Mouse (Mus musculus): ENCODE measurements around the gene Dnajb12. TPM values are rescaled to one million over a fixed set of nuclear protein-coding genes. Genes with fewer than 3 reads are reported as not detected.
A peak's percentile ranks its signal among the peaks of the same experiment; 100 is the strongest.

Gene Dnajb12
- polyA plus RNA-seq, 1 experiment from 2014 or later: 29.8 TPM

GRCm38 (mm10) chr10:59938662-59939061 lies 59.3 kb downstream of the Dnajb12 start:
- Histone ChIP-seq H3K4me1 (ENCODE audit: control insufficient read depth, insufficient read depth, low read length) (peaks cover 16% of the 10 kb centered on the region), H3K4me3 (ENCODE audit: low read depth, low read length) (no peak overlapping the region), H3K27ac (ENCODE audit: low read length) (no peak overlapping the region), H3K4me2 (replicated peaks; ENCODE audit: low read depth, low read length) (no peak overlapping the region), H3K27me3 (ENCODE audit: control insufficient read depth, insufficient read depth, low read length) (no peaks in the 10 kb centered on the region), H3K9ac (replicated peaks; ENCODE audit: low read depth, low read length) (no peak overlapping the region), H3K9me3 (ENCODE audit: control insufficient read depth, low read depth, low read length) (no peaks in the 10 kb centered on the region), H3K36me3 (ENCODE audit: control insufficient read depth, insufficient read depth, low read length) (no peaks in the 10 kb centered on the region)
- ATAC-seq (ENCODE audit: insufficient number of reproducible peaks, insufficient read depth, low FRiP score, low read depth): no peak
- WGBS: 82% methylated on average over 5 of the region's 5 CpGs

GRCm38 (mm10) chr10:59939081-59939480 lies 59.7 kb downstream of the Dnajb12 start:
- Histone ChIP-seq H3K27me3 (ENCODE audit: control insufficient read depth, insufficient read depth, low read length) (no peaks in the 10 kb centered on the region), H3K9me3 (ENCODE audit: control insufficient read depth, low read depth, low read length) (no peaks in the 10 kb centered on the region), H3K9ac (replicated peaks; ENCODE audit: low read depth, low read length) (no peak overlapping the region), H3K4me2 (replicated peaks; ENCODE audit: low read depth, low read length) (no peak overlapping the region), H3K27ac (ENCODE audit: low read length) (no peak overlapping the region), H3K4me1 (ENCODE audit: control insufficient read depth, insufficient read depth, low read length) (peaks cover 17% of the 10 kb centered on the region), H3K36me3 (ENCODE audit: control insufficient read depth, insufficient read depth, low read length) (no peaks in the 10 kb centered on the region), H3K4me3 (ENCODE audit: low read depth, low read length) (no peak overlapping the region)
- ATAC-seq (ENCODE audit: insufficient number of reproducible peaks, insufficient read depth, low FRiP score, low read depth): no peak
- 70% methylated on average over 1 of the region's 1 CpGs for WGBS

- peaks cover 13% of the 10 kb centered on the region for H3K4me1 ChIP-seq (ENCODE audit: control insufficient read depth, insufficient read depth, low read length)
- no peaks in the 10 kb centered on the region for H3K27me3 ChIP-seq (ENCODE audit: control insufficient read depth, insufficient read depth, low read length)
- 39% methylated on average over 21 of the region's 21 CpGs for WGBS
- peak overlapping the region; percentile 49 for H3K4me2 ChIP-seq (replicated peaks; ENCODE audit: low read depth, low read length)
- H3K9me3 ChIP-seq (ENCODE audit: control insufficient read depth, low read depth, low read length): no peaks in the 10 kb centered on the region
- no peaks in the 10 kb centered on the region for H3K36me3 ChIP-seq (ENCODE audit: control insufficient read depth, insufficient read depth, low read length)
- no peak for ATAC-seq (ENCODE audit: insufficient number of reproducible peaks, insufficient read depth, low FRiP score, low read depth)
- no peak overlapping the region for H3K27ac ChIP-seq (ENCODE audit: low read length)
- peak overlapping the region; percentile 14; the same call in 1 of the 2 replicates for H3K9ac ChIP-seq (replicated peaks; ENCODE audit: low read depth, low read length)
- peak overlapping the region; percentile 16 for H3K4me3 ChIP-seq (ENCODE audit: low read depth, low read length)
Observed at GRCm38 (mm10) chr10:59942281-59942846, 63.0 kb downstream of the Dnajb12 start.

- peak overlapping the region; percentile 3; the same call in 1 of the 2 replicates for H3K27ac ChIP-seq (ENCODE audit: low read length)
Observed at GRCm38 (mm10) chr10:59942847-59943420, 63.6 kb downstream of the Dnajb12 start.

GRCm38 (mm10) chr10:59943421-59943989 lies 64.1 kb downstream of the Dnajb12 start:
- H3K36me3 ChIP-seq (ENCODE audit: control insufficient read depth, insufficient read depth, low read length): no peaks in the 10 kb centered on the region
- H3K9me3 ChIP-seq (ENCODE audit: control insufficient read depth, low read depth, low read length): no peaks in the 10 kb centered on the region
- no peaks in the 10 kb centered on the region for H3K27me3 ChIP-seq (ENCODE audit: control insufficient read depth, insufficient read depth, low read length)
- H3K27ac ChIP-seq (ENCODE audit: low read length): peak overlapping the region; percentile 3; the same call in 1 of the 2 replicates
- peak; percentile 79 for ATAC-seq (ENCODE audit: insufficient number of reproducible peaks, insufficient read depth, low FRiP score, low read depth)
- no peak overlapping the region for H3K9ac ChIP-seq (replicated peaks; ENCODE audit: low read depth, low read length)
- peak overlapping the region; percentile 49 for H3K4me2 ChIP-seq (replicated peaks; ENCODE audit: low read depth, low read length)
- peak overlapping the region; percentile 16; the same call in 1 of the 2 replicates for H3K4me3 ChIP-seq (ENCODE audit: low read depth, low read length)
- WGBS: 35% methylated on average over 13 of the region's 13 CpGs
- peaks cover 13% of the 10 kb centered on the region for H3K4me1 ChIP-seq (ENCODE audit: control insufficient read depth, insufficient read depth, low read length)

More at GRCm38 (mm10) chr10:59942847-59943420, 63.6 kb downstream of the Dnajb12 start:
- H3K4me1 ChIP-seq (ENCODE audit: control insufficient read depth, insufficient read depth, low read length): peaks cover 13% of the 10 kb centered on the region
- H3K27me3 ChIP-seq (ENCODE audit: control insufficient read depth, insufficient read depth, low read length): no peaks in the 10 kb centered on the region
- H3K4me2 ChIP-seq (replicated peaks; ENCODE audit: low read depth, low read length): peak overlapping the region; percentile 49
- no peaks in the 10 kb centered on the region for H3K36me3 ChIP-seq (ENCODE audit: control insufficient read depth, insufficient read depth, low read length)
- 2% methylated on average over 16 of the region's 16 CpGs for WGBS
- peak overlapping the region; percentile 16 for H3K4me3 ChIP-seq (ENCODE audit: low read depth, low read length)
- H3K9ac ChIP-seq (replicated peaks; ENCODE audit: low read depth, low read length): peak overlapping the region; percentile 14; the same call in 1 of the 2 replicates
- peak; percentile 62 for ATAC-seq (ENCODE audit: insufficient number of reproducible peaks, insufficient read depth, low FRiP score, low read depth)
- no peaks in the 10 kb centered on the region for H3K9me3 ChIP-seq (ENCODE audit: control insufficient read depth, low read depth, low read length)

- Histone ChIP-seq H3K36me3 (ENCODE audit: control insufficient read depth, insufficient read depth, low read length) (no peaks in the 10 kb centered on the region), H3K4me2 (replicated peaks; ENCODE audit: low read depth, low read length) (no peak overlapping the region), H3K4me1 (ENCODE audit: control insufficient read depth, insufficient read depth, low read length) (peaks cover 30% of the 10 kb centered on the region), H3K9me3 (ENCODE audit: control insufficient read depth, low read depth, low read length) (no peaks in the 10 kb centered on the region), H3K4me3 (ENCODE audit: low read depth, low read length) (no peak overlapping the region), H3K9ac (replicated peaks; ENCODE audit: low read depth, low read length) (no peak overlapping the region), H3K27ac (ENCODE audit: low read length) (no peak overlapping the region), H3K27me3 (ENCODE audit: control insufficient read depth, insufficient read depth, low read length) (no peaks in the 10 kb centered on the region)
- 92% methylated on average over 3 of the region's 3 CpGs for WGBS
- ATAC-seq (ENCODE audit: insufficient number of reproducible peaks, insufficient read depth, low FRiP score, low read depth): no peak
Observed at GRCm38 (mm10) chr10:59945416-59945815, 66.1 kb downstream of the Dnajb12 start.

- WGBS: 87% methylated on average over 5 of the region's 5 CpGs
- no peak overlapping the region for H3K27ac ChIP-seq (ENCODE audit: low read length)
Observed at GRCm38 (mm10) chr10:59946362-59946761, 67.0 kb downstream of the Dnajb12 start.

GRCm38 (mm10) chr10:59947296-59948073 lies 68.1 kb downstream of the Dnajb12 start:
- H3K4me1 ChIP-seq (ENCODE audit: control insufficient read depth, insufficient read depth, low read length): peaks cover 33% of the 10 kb centered on the region

More at GRCm38 (mm10) chr10:59946362-59946761, 67.0 kb downstream of the Dnajb12 start:
- ATAC-seq (ENCODE audit: insufficient number of reproducible peaks, insufficient read depth, low FRiP score, low read depth): no peak
- Histone ChIP-seq H3K36me3 (ENCODE audit: control insufficient read depth, insufficient read depth, low read length) (no peaks in the 10 kb centered on the region), H3K9me3 (ENCODE audit: control insufficient read depth, low read depth, low read length) (no peaks in the 10 kb centered on the region), H3K4me1 (ENCODE audit: control insufficient read depth, insufficient read depth, low read length) (peaks cover 34% of the 10 kb centered on the region), H3K9ac (replicated peaks; ENCODE audit: low read depth, low read length) (no peak overlapping the region), H3K4me2 (replicated peaks; ENCODE audit: low read depth, low read length) (no peak overlapping the region), H3K27me3 (ENCODE audit: control insufficient read depth, insufficient read depth, low read length) (no peaks in the 10 kb centered on the region), H3K4me3 (ENCODE audit: low read depth, low read length) (no peak overlapping the region)

More at GRCm38 (mm10) chr10:59947296-59948073, 68.1 kb downstream of the Dnajb12 start:
- Histone ChIP-seq H3K4me3 (ENCODE audit: low read depth, low read length) (no peak overlapping the region), H3K36me3 (ENCODE audit: control insufficient read depth, insufficient read depth, low read length) (no peaks in the 10 kb centered on the region), H3K4me2 (replicated peaks; ENCODE audit: low read depth, low read length) (no peak overlapping the region), H3K9me3 (ENCODE audit: control insufficient read depth, low read depth, low read length) (no peaks in the 10 kb centered on the region), H3K27ac (ENCODE audit: low read length) (peak overlapping the region; percentile 11; the same call in 1 of the 2 replicates), H3K27me3 (ENCODE audit: control insufficient read depth, insufficient read depth, low read length) (no peaks in the 10 kb centered on the region), H3K9ac (replicated peaks; ENCODE audit: low read depth, low read length) (no peak overlapping the region)
- no peak for ATAC-seq (ENCODE audit: insufficient number of reproducible peaks, insufficient read depth, low FRiP score, low read depth)
- 63% methylated on average over 7 of the region's 7 CpGs for WGBS

All from stomach, embryonic 14.5 days (tissue).